ENCODE assay signal across 7 mouse cellular contexts in the genomic region with DNA sequence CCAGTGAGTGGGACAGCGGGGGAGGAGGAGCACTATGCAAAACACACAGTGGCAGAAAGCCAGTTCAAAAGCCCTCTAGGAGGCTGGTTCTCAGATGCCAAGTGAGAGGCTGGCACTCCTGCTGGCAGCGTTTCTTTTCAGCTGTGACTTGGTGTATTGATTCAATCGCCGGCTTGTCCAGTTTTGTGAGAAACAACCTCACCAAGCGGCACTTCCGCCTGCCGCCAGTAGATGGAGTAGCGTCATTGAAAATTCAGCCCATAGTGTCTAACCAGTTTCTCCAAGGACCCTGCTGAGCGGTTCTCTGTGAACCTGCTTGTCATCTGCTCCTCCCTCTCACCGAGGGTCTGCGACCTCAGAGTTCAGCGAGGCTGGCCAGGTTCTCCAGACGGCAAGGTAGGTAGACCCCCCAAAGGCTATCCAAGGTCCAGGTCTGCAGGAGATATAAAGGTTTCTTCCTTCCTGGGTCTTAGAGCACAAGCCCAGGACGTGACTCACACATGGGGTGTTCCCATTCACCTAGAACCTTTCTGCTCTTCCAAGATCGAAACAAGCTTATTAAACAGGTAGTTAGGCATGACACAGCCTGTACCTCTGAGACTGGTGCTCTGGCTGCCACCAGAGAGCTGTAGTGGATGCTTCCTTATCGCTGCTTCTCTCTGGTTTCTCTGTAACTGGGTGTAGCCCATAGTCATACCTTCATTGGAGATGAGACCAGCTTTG. TPM values are rescaled to one million over a fixed set of nuclear protein-coding genes. Genes with fewer than 3 reads are reported as not detected.
DNase-seq lines count a peak whose midpoint lies in the region; ATAC-seq lines count a peak whose summit lies in the region.

No protein-coding gene starts in this region.

- H3K9me3 ChIP-seq in intestine, embryonic 16.5 days (ENCODE audit: control insufficient read depth, low read length) = no peaks in the 10 kb centered on the region
- H3K9me3 ChIP-seq in limb, embryonic 10.5 days (replicated peaks) = no peaks in the 10 kb centered on the region
- no peaks in the 10 kb centered on the region for H3K9me3 ChIP-seq in midbrain, embryonic 13.5 days

- peak; percentile 26; the same call in 1 of the 2 replicates for ATAC-seq in intestine, embryonic 16.5 days
- ATAC-seq in midbrain, embryonic 13.5 days = peak; percentile 53

- WGBS in intestine, embryonic 16.5 days = 12% methylated on average over 16 of the region's 16 CpGs
- 15% methylated on average over 16 of the region's 16 CpGs for WGBS in limb, embryonic 10.5 days
- WGBS in midbrain, embryonic 13.5 days = 11% methylated on average over 16 of the region's 16 CpGs

- H3K27ac ChIP-seq in intestine, embryonic 16.5 days (ENCODE audit: low read length) = no peak overlapping the region
- no peak overlapping the region for H3K27ac ChIP-seq in limb, embryonic 10.5 days
- H3K27ac ChIP-seq in midbrain, embryonic 13.5 days = no peak overlapping the region

- peak overlapping the region; percentile 16; the same call in 1 of the 2 replicates for H3K4me3 ChIP-seq in intestine, embryonic 16.5 days (ENCODE audit: low read length)
- no peak overlapping the region for H3K4me3 ChIP-seq in limb, embryonic 10.5 days
- peak overlapping the region; percentile 20 for H3K4me3 ChIP-seq in midbrain, embryonic 13.5 days (replicated peaks)

- H3K4me2 ChIP-seq in intestine, embryonic 16.5 days (ENCODE audit: low read depth, low read length) = peak overlapping the region; percentile 50
- peak overlapping the region; percentile 49 for H3K4me2 ChIP-seq in midbrain, embryonic 13.5 days (replicated peaks)

- no peaks in the 10 kb centered on the region for H3K36me3 ChIP-seq in intestine, embryonic 16.5 days (ENCODE audit: control insufficient read depth, insufficient read depth, low read length)
- H3K36me3 ChIP-seq in limb, embryonic 10.5 days = no peaks in the 10 kb centered on the region; the same call in 1 of the 2 replicates
- H3K36me3 ChIP-seq in midbrain, embryonic 13.5 days = no peaks in the 10 kb centered on the region

- peaks cover 14% of the 10 kb centered on the region for H3K4me1 ChIP-seq in intestine, embryonic 16.5 days (ENCODE audit: control insufficient read depth, insufficient read depth, low read length)
- H3K4me1 ChIP-seq in limb, embryonic 10.5 days = peaks cover 42% of the 10 kb centered on the region
- peaks cover 44% of the 10 kb centered on the region for H3K4me1 ChIP-seq in midbrain, embryonic 13.5 days (replicated peaks)

- H3K27me3 ChIP-seq in intestine, embryonic 16.5 days (replicated peaks; ENCODE audit: control insufficient read depth, insufficient read depth, low read length) = peaks cover 12% of the 10 kb centered on the region
- peaks cover 50% of the 10 kb centered on the region for H3K27me3 ChIP-seq in limb, embryonic 10.5 days (ENCODE audit: low read depth, poor library complexity, severe bottlenecking)
- H3K27me3 ChIP-seq in midbrain, embryonic 13.5 days = peaks cover 45% of the 10 kb centered on the region

- H3K9ac ChIP-seq in intestine, embryonic 16.5 days (ENCODE audit: low read depth, low read length) = peak overlapping the region; percentile 50; the same call in 1 of the 2 replicates
- H3K9ac ChIP-seq in midbrain, embryonic 13.5 days (replicated peaks) = 0 out of 2 replicates have a peak overlapping the region, but pooled peaks have one; percentile 43

- peak; percentile 84 for DNase-seq in adrenal gland, adult 8-10 months
- peak; percentile 82 for DNase-seq in embryo, embryonic 11.5 days (ENCODE audit: low read depth, low spot score)
- DNase-seq in gonadal fat pad, adult 2 months (ENCODE audit: low read depth) = peak; percentile 74
- DNase-seq in limb, embryonic 10.5 days (ENCODE audit: low spot score) = peak; percentile 93
- peak; percentile 65 for DNase-seq in spleen, adult 12 weeks (ENCODE audit: low spot score)

RNA-seq across cellular contexts. Expression of a gene that starts 2.4 kb away (rescaled TPM):
- total RNA-seq in adrenal gland, adult 8-10 months (2022) = 10 to 100 TPM; 36.5 to 45.0 (median 38.5) TPM
- 20.8 and 21.2 TPM in 2 replicates for polyA plus RNA-seq in gonadal fat pad, adult 2 months (2012; rRNA removed)
- 11.3 and 11.8 TPM in 2 replicates for polyA plus RNA-seq in intestine, embryonic 16.5 days (2015; fragmentation: Nextera tagmentation; extraction: Ambion mirVana)
- polyA plus RNA-seq in limb, embryonic 10.5 days (2016; fragmentation: Nextera tagmentation; extraction: Ambion mirVana) = 11.0 and 16.9 TPM in 2 replicates
- 9.8 and 11.5 TPM in 2 replicates for polyA plus RNA-seq in midbrain, embryonic 13.5 days (2015; fragmentation: Nextera tagmentation; extraction: Ambion mirVana)

RNA-seq across cellular contexts. Expression of a gene that starts 9.7 kb away (rescaled TPM):
- total RNA-seq in adrenal gland, adult 8-10 months (2022) = 10 to 100 TPM; 36.7 to 47.3 (median 40.5) TPM
- 11.8 and 12.3 TPM in 2 replicates for polyA plus RNA-seq in gonadal fat pad, adult 2 months (2012; rRNA removed)
- polyA plus RNA-seq in intestine, embryonic 16.5 days (2015; fragmentation: Nextera tagmentation; extraction: Ambion mirVana) = 41.2 and 49.3 TPM in 2 replicates
- 84.5 and 88.0 TPM in 2 replicates for polyA plus RNA-seq in limb, embryonic 10.5 days (2016; fragmentation: Nextera tagmentation; extraction: Ambion mirVana)
- polyA plus RNA-seq in midbrain, embryonic 13.5 days (2015; fragmentation: Nextera tagmentation; extraction: Ambion mirVana) = 59.1 and 64.7 TPM in 2 replicates

RNA-seq across cellular contexts. Expression of a gene that starts 46.5 kb away (rescaled TPM):
- total RNA-seq in adrenal gland, adult 8-10 months (2022) = 1 to 10 TPM; 3.7 to 9.3 (median 5.8) TPM
- polyA plus RNA-seq in gonadal fat pad, adult 2 months (2012; rRNA removed) = 10.0 and 11.8 TPM in 2 replicates
- 7.2 and 8.4 TPM in 2 replicates for polyA plus RNA-seq in intestine, embryonic 16.5 days (2015; fragmentation: Nextera tagmentation; extraction: Ambion mirVana)
- 18.9 and 21.6 TPM in 2 replicates for polyA plus RNA-seq in limb, embryonic 10.5 days (2016; fragmentation: Nextera tagmentation; extraction: Ambion mirVana)
- 70.9 and 73.1 TPM in 2 replicates for polyA plus RNA-seq in midbrain, embryonic 13.5 days (2015; fragmentation: Nextera tagmentation; extraction: Ambion mirVana)
